Mouse (Mus musculus) stomach, embryonic 16.5 days (tissue): Measurements from ENCODE around the gene Zbtb18. TPM values are rescaled to one million over a fixed set of nuclear protein-coding genes. Genes with fewer than 3 reads are reported as not detected.

Experiments
- ATAC-seq: fragments of 200-750 bp; cut with Nextera tagmentation; 2 replicates; pipeline ENCODE4 v1.8.0; 2017; ENCODE audit warnings: moderate number of reproducible peaks, moderate TSS enrichment; ENCODE audit not compliant: insufficient read depth, low FRiP score
- H3K27ac ChIP-seq: fragments of 300-500 bp; sonication (generic); 2 replicates; pipeline ENCODE4 v1.5.1; 2014; ENCODE audit warnings: low read length
- H3K27me3 ChIP-seq: fragments of 300-500 bp; sonication (generic); 2 replicates; pipeline ENCODE4 v1.6.1; 2014; ENCODE audit warnings: low read length, control low read depth, mixed read lengths; ENCODE audit not compliant: control insufficient read depth, insufficient read depth
- H3K36me3 ChIP-seq: fragments of 300-500 bp; sonication (generic); 2 replicates; pipeline ENCODE4 v1.6.1; 2014; ENCODE audit warnings: low read length; ENCODE audit not compliant: control insufficient read depth, insufficient read depth
- H3K4me1 ChIP-seq: fragments of 300-500 bp; sonication (generic); 2 replicates; pipeline ENCODE4 v1.6.1; 2014; ENCODE audit warnings: low read length, control low read depth, mixed read lengths; ENCODE audit not compliant: control insufficient read depth, insufficient read depth
- H3K4me2 ChIP-seq: fragments of 300-500 bp; sonication (generic); 2 replicates; pipeline ENCODE4 v1.6.1; 2014; ENCODE audit warnings: low read depth, low read length, mixed read lengths
- H3K4me3 ChIP-seq: fragments of 300-500 bp; sonication (generic); replicated peaks from 2 replicates; pipeline ENCODE4 v1.5.1; 2014; ENCODE audit warnings: mild to moderate bottlenecking, low read length
- H3K9ac ChIP-seq: fragments of 300-500 bp; sonication (generic); 2 replicates; pipeline ENCODE4 v1.6.1; 2014; ENCODE audit warnings: low read length
- H3K9me3 ChIP-seq: fragments of 300-500 bp; sonication (generic); replicated peaks from 2 replicates; pipeline ENCODE4 v1.6.1; 2016; ENCODE audit warnings: low read length, control low read depth; ENCODE audit not compliant: control insufficient read depth
- WGBS: fragments of 180-500 bp; shearing (Covaris S2); extraction: QIAGEN DNeasy Blood & Tissue Kit; methylation state at CpG from one replicate; pipeline ENCODE4 v1.1.7; 2014; 5-methylcytosine and 5-hydroxymethylcytosine counted together
- polyA plus RNA-seq: library from polyadenylated mRNA; unstranded; fragments of >200 nt; fragmentation: Nextera tagmentation; extraction: Ambion mirVana; gene quantifications from 2 replicates; pipeline ENCODE4 v1.2.1, GENCODE M21; 2015

The Zbtb18 gene
- polyA plus RNA-seq, 1 experiment from 2014 or later, result 2.0 TPM

DNA sequence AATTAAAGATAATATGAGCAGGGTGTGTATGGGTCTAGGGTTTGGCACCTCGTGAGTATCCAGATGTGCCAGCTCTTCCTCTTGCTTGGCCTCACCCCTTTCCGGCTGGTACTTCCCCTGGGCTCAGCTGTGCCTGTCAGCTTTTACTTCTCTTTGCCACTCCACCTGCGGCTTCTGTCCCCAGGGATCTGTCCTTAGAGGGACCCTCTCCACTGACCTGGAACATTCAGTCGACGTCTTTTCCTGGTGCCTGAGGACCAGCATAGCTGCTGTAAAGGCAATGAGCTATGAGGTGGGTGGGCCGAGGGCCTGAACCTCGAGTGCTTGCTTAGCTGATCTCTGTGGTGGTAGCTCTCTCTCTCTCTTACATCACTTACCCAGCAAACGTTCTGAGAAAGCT lies 25.0 kb downstream of the Zbtb18 start:
- Histone ChIP-seq H3K4me2 (no peak overlapping the region), H3K9ac (no peak overlapping the region), H3K4me1 (no peaks in the 10 kb centered on the region), H3K9me3 (no peaks in the 10 kb centered on the region), H3K27ac (no peak overlapping the region), H3K27me3 (no peaks in the 10 kb centered on the region), H3K36me3 (no peaks in the 10 kb centered on the region), H3K4me3 (no peak overlapping the region)
- WGBS, result 69% methylated on average over 8 of the region's 8 CpGs
- ATAC-seq, result no peak

DNA sequence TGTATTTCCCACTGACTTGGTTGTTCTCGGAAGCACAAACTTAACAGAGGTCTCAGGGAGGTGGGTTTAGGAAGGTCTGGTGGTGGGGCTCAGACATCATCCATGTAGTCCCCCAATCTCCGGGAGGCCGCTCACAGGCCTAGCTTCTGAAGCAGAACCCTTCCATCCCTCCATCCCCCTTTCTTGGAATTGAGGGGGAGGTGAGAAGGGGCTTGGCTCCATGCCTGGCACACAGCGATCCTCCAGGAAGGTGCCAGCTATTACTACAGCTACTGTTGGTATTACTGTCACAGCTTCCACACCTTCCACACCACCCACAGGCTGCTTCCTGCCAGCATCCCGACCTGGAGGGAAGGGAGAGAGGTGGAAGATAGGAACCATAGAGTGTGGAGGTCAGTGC lies 26.3 kb downstream of the Zbtb18 start:
- Histone ChIP-seq H3K4me2 (no peak overlapping the region), H3K4me1 (no peaks in the 10 kb centered on the region), H3K27ac (no peak overlapping the region), H3K9ac (no peak overlapping the region), H3K4me3 (no peak overlapping the region), H3K36me3 (no peaks in the 10 kb centered on the region), H3K9me3 (no peaks in the 10 kb centered on the region), H3K27me3 (no peaks in the 10 kb centered on the region; the same call in 1 of the 2 replicates)
- ATAC-seq, result no peak
- 81% methylated on average over 5 of the region's 5 CpGs for WGBS

DNA sequence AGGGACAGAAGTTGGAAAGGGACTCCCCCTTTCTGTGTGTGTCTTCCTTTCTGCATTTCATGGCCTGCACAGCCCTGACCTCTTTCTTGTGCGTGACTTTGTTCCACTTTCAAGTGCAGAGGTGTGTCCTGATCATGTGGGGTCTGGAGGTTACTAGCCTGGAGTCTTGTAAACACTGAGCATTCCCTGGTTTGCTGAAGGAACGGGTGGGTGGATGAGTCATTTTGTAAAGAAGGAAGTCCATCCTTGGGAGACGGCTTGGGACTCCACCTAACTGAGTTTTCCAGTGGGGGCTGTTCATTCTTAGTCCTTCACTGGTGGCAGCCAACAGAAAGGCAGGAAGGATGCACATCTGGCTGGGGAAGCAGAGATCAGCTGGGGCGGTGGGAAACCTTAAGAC lies 27.9 kb downstream of the Zbtb18 start:
- 56% methylated on average over 4 of the region's 4 CpGs for WGBS
- Histone ChIP-seq H3K36me3 (no peaks in the 10 kb centered on the region), H3K9ac (no peak overlapping the region), H3K9me3 (no peaks in the 10 kb centered on the region), H3K4me3 (no peak overlapping the region), H3K4me1 (no peaks in the 10 kb centered on the region), H3K27me3 (no peaks in the 10 kb centered on the region; the same call in 1 of the 2 replicates), H3K4me2 (no peak overlapping the region), H3K27ac (no peak overlapping the region)
- peak; percentile 65; the same call in 1 of the 2 replicates for ATAC-seq

DNA sequence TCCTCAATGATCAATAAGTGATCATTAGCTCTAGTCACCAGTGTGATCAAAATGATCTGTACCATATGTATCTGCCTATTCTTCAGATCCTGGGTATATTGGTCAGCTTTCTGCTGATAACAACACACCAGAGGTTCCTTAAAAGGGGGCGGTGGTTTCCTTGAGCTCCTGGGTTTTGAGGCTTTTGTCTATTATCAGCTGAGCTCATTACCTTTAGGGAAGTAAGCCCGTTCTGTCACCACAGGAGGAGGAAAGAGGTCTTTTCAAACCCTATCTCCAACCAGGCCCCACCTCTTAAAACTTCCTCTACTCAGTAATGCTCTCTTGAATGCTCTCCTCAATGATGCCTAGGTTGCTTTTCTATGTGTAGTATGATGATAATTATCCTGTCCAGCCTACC lies 28.8 kb downstream of the Zbtb18 start:
- ATAC-seq, result no peak
- H3K36me3 ChIP-seq, result no peaks in the 10 kb centered on the region
- H3K9ac ChIP-seq, result no peak overlapping the region
- H3K4me2 ChIP-seq, result no peak overlapping the region
- WGBS, result 69% methylated on average over 2 of the region's 2 CpGs
- no peaks in the 10 kb centered on the region; the same call in 1 of the 2 replicates for H3K27me3 ChIP-seq
- no peaks in the 10 kb centered on the region for H3K4me1 ChIP-seq
- H3K9me3 ChIP-seq, result no peaks in the 10 kb centered on the region
- H3K27ac ChIP-seq, result no peak overlapping the region
- H3K4me3 ChIP-seq, result no peak overlapping the region

DNA sequence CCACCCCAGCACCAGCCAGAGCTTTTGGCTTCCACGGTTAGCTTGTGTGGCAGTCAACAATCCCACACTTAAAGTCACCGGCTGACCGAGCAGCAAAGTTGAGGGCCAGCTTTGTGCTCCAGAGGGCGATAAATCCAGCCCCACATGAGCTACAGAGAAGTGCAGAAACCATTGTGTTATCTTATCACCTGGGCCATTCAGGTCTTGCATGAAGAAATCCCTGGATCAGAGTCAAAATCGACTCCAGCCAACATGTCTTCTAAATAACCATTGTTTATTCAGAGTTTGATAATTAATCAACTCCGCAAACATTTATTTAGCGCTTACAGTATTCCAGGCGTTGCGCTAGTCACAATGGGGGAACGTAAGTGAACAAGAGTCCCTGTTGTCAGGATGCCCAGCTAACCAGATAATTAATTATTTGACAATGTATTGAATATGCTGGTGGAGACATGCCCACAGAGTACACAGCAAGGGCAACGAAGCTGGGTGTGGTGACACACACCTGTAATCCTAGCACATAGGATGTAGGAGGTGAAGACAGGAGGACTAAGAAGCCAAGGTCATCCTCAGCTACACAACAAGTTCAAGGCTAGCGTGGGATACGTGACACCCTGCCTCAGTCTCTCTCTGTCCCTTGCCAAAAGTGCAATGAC lies 33.5 kb downstream of the Zbtb18 start:
- Histone ChIP-seq H3K9ac (no peak overlapping the region), H3K27ac (no peak overlapping the region), H3K4me1 (no peaks in the 10 kb centered on the region), H3K36me3 (no peaks in the 10 kb centered on the region), H3K4me3 (no peak overlapping the region), H3K27me3 (no peaks in the 10 kb centered on the region; the same call in 1 of the 2 replicates), H3K9me3 (no peaks in the 10 kb centered on the region), H3K4me2 (no peak overlapping the region)
- WGBS, result 56% methylated on average over 13 of the region's 13 CpGs
- ATAC-seq, result peak; percentile 38; the same call in 1 of the 2 replicates

DNA sequence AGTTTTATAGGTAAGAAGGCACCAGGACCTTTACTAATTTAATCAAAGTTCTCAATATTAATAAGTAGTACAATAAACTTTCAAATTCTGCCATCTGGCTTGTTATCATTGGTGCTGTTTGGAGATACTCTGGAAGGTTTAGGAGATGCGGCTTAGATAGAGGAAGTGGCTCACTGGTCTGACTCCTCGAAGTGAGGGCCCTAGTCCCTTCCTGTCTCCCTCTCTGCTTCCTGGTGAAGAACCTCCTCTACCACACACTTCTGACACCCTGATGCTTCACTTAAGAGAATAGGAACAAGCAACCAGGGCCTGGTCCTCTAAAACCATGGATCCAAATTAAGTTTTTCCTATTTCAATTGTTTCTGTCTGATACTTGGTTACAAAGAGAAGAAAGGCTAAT lies 36.4 kb downstream of the Zbtb18 start:
- Histone ChIP-seq H3K4me3 (no peak overlapping the region), H3K9ac (no peak overlapping the region), H3K4me2 (no peak overlapping the region), H3K36me3 (no peaks in the 10 kb centered on the region), H3K9me3 (no peaks in the 10 kb centered on the region), H3K27me3 (no peaks in the 10 kb centered on the region), H3K4me1 (no peaks in the 10 kb centered on the region), H3K27ac (no peak overlapping the region)
- no peak for ATAC-seq
- 70% methylated on average over 2 of the region's 2 CpGs for WGBS

DNA sequence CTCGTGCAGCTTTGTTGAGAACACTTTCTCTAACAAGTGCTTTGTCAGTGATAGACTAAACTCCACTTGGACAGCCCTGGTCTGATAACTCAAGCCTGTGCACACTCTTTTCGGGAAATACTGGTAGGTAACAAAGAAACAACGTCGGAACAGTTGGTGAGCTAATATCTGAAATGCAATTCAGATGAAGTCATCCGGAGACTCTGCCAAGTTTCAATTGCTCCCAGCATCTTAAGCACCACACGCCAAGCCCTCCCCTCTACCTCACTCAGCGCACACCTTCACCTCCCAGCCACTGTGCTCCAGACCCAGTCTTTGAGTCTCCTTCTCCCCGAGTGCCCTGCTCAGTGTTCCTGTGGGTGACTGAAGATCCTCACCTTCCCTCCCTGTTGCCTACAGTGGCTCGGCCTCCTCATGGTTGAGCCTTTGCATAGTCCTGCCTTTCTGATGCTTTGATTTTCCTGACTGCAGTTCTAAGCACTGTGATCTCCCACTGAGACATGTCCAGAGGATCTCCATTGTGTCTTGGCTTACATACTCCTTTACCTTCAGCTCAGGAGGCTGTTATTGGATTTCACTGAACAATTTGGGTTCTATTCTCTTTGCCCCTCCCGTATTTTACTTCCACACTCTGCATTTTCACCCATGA lies 37.3 kb downstream of the Zbtb18 start:
- WGBS, result 60% methylated on average over 10 of the region's 10 CpGs
- Histone ChIP-seq H3K9me3 (no peaks in the 10 kb centered on the region), H3K27ac (no peak overlapping the region), H3K4me1 (no peaks in the 10 kb centered on the region), H3K9ac (no peak overlapping the region), H3K4me3 (no peak overlapping the region), H3K4me2 (no peak overlapping the region), H3K36me3 (no peaks in the 10 kb centered on the region), H3K27me3 (no peaks in the 10 kb centered on the region)
- ATAC-seq, result 0 out of 2 replicates have a peak, but pooled peaks have one; percentile 17

DNA sequence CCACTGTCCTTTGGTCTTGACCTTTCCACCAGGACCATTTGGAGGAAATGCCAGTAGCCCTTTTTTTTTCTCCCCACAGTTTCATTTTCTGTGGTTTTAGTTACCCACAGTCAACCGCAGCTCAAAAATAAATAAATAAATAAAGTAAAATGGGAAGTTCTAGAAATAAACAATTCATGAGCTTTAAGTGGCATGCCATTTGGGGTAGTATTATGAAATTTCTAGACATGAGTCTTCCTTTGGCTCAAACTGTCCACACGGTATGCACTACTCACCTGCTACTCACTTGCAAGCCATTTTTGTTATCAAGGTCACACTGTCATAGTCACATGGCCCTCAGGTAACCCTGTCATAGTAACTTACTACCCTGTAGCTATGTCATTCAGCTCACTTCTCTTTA lies 41.5 kb downstream of the Zbtb18 start:
- Histone ChIP-seq H3K9ac (no peak overlapping the region), H3K27me3 (no peaks in the 10 kb centered on the region), H3K36me3 (no peaks in the 10 kb centered on the region), H3K27ac (no peak overlapping the region), H3K4me3 (no peak overlapping the region), H3K4me1 (no peaks in the 10 kb centered on the region), H3K4me2 (no peak overlapping the region), H3K9me3 (no peaks in the 10 kb centered on the region)
- WGBS, result 85% methylated on average over 2 of the region's 2 CpGs
- ATAC-seq, result no peak

DNA sequence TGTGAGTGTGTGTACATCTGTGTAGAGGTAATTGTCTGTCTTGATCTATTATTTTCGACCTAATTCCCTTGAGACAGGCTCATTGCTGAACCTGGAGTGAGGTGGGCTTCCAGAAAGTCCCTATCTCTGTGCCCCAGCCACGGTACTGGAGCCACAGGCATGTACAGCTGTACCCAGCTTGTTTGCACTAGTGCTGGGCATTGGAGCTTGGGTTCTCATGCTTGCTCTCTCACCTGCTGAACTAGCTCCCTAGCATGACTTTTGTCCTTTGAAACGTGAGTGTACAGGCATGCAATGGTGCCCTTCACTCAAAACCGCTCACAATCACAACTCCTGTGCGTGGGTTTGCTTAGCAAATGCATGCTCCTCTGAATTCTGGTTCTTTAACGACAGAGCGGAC lies 42.1 kb downstream of the Zbtb18 start:
- no peaks in the 10 kb centered on the region for H3K4me1 ChIP-seq
- no peak overlapping the region for H3K4me3 ChIP-seq
- no peak overlapping the region for H3K27ac ChIP-seq
- 70% methylated on average over 7 of the region's 7 CpGs for WGBS
- no peak overlapping the region for H3K4me2 ChIP-seq
- H3K9me3 ChIP-seq, result no peaks in the 10 kb centered on the region
- no peaks in the 10 kb centered on the region for H3K27me3 ChIP-seq
- no peaks in the 10 kb centered on the region for H3K36me3 ChIP-seq
- no peak for ATAC-seq
- H3K9ac ChIP-seq, result no peak overlapping the region
